Mouse (Mus musculus) testis, postnatal 14 days (tissue): ENCODE measurements around the gene Palld.

Experiments used
- DNase-seq: peaks from one replicate; pipeline ENCODE4 v3.0.0; 2021; ENCODE audit warnings: low spot score

Gene Palld

GRCm38 (mm10) chr8:61628938-61629630, 273.4 kb downstream of the Palld start:
- DNase-seq = no peak

DNA sequence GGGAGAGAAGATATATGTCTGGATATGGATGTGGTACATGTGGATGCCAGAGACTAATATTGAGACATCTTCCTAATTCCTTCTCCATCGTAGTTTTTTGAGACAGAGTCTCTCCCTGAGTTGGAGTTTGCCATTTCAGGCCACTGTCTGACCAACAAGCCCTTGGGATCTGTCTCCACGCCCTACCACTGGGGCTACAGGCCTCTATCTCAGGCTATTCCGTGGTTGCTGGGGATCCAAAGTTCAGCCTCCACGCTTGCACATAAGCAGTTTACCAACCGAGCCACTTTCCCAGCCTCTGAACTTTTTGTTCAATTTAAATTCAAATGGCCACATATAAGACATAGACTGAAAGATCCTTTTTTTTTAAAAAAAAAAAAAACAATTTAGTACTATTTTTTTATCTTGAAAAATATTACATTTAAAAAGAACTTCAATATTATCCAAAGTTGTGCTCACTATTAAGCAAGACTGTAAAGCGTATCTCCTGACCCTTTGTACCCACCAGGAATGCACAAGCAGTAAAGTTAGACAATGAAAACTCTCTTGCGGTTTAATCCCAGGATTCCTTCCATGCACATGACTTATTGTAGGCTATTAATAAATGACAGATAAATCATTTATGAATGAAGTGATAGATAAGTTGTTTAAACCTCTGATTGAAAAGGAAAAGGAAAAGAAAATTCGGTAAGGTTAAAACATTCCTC, 276.1 kb downstream of the Palld start:
- no peak for DNase-seq

DNA sequence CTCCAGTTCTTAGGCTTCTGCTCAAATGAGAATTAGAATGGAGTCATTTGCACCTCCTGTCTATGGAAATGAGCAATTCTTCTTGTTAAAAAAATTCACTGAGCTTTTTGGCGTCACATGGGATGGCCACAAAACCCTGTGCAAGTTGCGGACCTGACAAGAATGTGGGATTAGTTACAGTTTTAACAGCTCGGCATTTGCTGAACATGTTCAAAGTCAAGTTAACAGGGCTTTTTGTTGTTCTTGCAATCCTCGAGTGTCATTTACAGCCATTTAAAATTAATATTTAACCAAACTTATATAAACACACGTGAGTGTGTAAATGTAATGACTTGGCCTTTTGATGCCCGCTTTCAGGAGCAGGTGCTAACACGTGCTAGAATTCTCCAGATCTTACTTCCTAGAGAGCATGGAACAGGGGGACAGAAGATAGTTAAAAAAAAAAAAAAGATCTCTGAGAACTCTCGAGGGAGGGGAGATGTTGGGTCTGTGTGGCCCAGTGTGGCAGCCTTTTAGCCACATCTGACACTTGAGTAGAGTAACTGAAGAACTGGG, 276.8 kb downstream of the Palld start:
- no peak for DNase-seq

- DNase-seq = no peak
Observed at GRCm38 (mm10) chr8:61623485-61624417, 278.7 kb downstream of the Palld start.

- no peak for DNase-seq
Observed at GRCm38 (mm10) chr8:61621300-61621699, 281.2 kb downstream of the Palld start.

- no peak for DNase-seq
Observed at GRCm38 (mm10) chr8:61617651-61618050, 284.8 kb downstream of the Palld start.

DNA sequence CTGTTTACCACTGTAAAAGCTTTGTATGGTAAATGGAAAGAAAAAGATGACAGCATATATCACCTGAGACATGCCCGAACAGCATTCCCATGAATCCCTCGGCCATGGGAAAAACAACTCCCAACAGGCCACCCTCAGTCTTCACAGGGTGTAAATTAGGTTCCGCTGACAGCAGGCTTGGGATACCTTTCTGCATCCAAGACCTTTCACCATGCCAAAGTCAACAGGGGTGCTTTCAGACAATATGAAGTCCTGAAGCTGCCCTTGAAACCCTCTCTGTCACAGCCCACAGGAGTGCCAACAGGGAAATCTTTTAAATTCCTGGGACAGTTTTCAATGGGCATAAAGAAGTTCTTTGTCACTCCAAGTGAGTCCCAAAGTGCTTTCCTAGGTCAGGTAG, 285.4 kb downstream of the Palld start:
- DNase-seq = no peak

DNA sequence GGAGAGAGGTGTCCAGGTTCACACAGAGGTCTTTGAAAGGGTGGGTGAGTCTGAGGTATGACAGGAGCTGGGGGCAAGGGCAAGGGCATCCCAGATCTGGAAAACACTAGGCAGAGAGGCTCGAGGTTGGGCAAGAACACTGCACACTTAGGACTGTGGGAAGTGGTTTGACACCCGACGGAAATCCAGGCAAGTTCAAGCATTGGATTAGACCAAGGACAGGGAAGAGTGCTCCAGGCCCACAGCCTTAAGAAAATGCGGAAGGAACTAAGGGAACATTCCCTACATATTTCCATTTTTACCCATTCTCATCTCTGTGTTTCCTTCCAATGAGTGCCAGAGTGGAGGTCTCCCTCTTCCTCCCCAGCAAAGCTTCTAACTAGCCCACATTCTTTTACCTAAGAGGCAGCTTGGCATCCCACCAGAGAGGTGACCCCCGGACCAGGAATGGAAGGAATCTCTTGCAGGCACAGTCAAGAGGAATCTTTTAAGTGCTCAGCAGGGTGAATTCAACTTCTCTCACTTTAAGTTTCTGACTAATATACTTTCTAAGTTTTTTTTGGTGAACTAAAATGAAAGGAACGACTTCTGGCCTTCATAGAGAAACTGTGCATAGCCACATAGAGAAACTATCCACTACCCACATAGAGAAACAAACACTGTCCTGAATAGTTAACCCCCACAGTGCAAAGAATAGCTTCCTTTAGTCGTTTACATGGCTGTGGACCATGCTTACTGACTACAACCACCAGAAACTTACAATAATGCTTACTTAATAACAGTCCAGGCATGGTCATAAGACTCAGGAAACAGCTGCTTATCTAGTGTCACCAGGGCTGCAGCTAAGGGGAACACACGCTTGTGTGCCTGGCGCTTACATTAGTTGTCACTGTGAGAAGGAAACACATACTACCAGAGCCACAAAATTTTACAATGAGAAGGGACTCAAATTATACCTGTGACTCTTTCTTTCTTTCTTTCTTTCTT, 286.5 kb downstream of the Palld start:
- no peak for DNase-seq

- no peak for DNase-seq
Observed at GRCm38 (mm10) chr8:61611741-61612140, 290.7 kb downstream of the Palld start.

GRCm38 (mm10) chr8:61611077-61611476, 291.4 kb downstream of the Palld start:
- no peak for DNase-seq

DNA sequence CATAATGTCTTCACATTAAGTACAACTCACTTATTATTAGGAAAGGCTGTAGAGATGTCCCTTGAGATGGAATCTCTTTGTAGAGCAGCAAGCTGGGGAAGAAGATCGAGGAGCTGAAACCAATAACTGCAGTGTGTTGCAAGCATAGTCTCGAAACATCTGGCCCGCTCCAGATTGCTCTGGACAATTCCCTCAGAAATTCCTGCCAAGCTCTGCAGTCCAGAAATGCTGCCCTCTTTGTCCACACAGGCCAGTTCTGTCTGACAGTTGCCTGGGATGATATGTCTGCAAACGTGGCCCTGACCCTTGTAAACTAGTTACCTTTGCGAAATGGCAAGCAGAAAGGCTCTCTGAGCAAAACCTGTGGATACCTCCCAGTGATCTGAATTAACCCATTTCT, 291.9 kb downstream of the Palld start:
- DNase-seq = no peak

- DNase-seq = no peak
Observed at GRCm38 (mm10) chr8:61607463-61607813, 295.1 kb downstream of the Palld start.

DNA sequence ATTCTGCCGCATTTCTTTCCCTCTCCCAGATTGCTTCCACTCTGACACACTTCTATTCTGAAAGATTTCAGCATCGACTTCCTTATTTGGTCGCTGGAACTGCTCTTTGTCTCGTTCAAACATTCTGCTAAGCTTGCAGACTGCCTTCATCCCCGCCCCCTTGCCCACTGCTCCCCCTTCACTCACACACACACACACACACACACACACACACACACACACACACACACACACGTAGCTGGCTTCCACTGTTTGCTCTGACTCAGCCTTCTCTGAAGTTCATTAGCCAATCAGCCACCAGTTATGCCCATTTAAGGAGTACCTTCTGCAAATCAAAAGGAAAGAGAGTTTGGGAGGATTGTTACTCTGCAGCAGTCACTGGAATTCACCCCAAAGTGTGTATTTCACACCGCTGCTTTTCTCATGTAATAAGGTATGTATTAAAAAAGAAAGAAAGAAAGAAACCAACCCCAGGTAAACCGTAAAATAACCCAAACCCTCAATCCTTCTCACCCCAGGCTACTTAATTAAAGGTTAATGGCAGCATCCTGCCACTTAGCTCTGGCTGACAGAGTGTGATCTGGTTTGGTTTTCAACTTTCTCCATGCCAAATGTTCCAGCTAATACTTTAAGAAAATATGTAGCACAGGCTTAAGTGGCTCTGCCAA, 295.6 kb downstream of the Palld start:
- DNase-seq = peak; percentile 66

DNA sequence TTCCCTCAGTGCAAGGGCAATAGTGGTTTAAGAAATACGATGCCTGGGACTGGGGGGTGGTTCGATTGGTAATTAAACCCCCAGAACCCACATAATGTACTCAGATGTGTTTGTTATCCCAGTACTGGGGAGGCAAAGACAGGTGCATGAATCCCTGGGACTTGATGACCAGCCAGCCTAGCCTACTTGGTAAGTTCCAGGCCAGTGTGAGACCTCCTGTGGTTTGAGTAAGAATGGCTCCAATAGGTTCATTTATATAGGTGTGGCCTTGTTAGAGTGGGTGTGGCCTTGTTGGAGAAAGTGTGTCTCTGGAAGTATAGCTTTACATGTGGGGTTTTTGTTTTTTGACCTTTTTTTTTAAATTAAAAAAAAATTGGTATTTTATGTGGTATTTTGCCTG, 297.6 kb downstream of the Palld start:
- no peak for DNase-seq

DNA sequence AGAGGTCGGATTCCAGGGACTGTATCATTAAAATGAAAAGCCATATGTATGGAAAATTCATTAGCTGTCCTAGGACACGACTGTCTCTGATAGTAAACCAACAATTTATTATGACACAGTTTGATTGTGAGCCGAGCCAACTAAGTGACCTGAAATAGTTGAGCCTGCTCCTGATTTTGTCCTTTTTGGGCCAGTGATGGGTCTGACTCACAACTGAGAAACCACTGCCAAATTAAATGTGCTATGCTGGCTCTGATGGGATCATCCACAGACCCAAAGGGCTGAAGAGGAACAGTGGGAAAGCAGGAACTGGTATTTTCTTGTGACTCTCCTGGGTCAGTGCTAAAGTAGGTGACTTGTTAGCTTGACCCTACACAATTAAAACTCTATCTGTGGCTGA, 305.6 kb downstream of the Palld start:
- no peak for DNase-seq

DNA sequence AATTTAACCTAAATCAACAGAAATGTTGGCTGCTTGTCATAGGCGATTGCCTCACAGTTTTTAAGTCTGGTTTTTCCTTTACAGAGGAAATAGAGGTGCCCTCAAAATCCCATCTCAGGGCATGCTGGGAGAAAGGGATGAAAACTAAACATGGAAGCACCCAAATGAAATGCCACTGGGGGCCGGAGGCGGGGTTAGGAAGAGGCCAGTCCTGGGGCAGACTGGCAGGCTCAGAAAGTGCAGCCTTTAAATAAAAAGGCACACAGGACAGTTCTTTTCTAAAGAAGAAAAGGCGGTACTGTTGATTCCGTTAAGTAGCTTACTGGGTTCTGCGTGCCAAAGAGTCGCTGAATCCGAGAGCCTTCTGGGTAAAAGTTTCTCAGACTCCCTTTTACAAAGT, 311.0 kb downstream of the Palld start:
- DNase-seq = no peak

- DNase-seq = peak; percentile 84
Observed at GRCm38 (mm10) chr8:61590551-61591431, 311.7 kb downstream of the Palld start.

DNA sequence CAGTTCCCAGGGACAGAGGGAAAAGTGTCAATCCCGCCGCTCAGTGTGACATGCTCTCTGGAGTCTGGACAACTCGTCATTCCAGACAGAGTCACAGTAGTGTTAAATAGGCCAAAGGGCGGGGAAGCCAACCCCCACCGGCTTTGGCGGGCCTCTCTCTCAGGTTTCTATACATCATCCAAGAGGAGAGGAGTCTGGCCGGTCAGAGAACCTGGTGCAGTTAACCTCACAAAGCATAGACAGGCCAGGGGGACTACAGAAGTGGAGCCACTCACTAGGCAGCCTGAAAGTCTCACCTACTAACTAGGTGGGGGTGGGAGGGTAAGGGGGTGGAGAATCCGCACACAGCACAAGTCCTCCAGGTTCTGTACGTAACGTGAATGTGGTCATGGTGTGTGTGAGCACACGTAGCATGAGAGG, 312.5 kb downstream of the Palld start:
- DNase-seq = no peak

DNA sequence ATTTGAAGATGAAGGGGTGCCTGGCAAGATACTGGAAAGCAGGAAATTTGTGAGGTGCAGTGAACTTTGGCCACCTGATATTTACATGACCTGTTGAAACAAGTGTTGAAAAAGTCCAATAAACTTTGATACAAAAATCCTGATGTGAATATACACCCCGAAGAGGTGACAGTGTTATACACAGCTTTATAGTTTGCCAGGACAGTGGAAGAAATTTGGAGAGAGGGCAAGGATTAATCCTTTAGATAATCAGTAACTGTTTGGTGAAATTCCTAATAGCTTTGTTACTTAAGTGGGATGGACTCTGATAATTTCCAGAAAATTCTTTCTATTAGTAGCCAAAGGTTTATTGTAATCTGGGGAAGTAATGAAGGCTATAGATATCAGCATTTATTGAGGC, 314.2 kb downstream of the Palld start:
- no peak for DNase-seq

DNA sequence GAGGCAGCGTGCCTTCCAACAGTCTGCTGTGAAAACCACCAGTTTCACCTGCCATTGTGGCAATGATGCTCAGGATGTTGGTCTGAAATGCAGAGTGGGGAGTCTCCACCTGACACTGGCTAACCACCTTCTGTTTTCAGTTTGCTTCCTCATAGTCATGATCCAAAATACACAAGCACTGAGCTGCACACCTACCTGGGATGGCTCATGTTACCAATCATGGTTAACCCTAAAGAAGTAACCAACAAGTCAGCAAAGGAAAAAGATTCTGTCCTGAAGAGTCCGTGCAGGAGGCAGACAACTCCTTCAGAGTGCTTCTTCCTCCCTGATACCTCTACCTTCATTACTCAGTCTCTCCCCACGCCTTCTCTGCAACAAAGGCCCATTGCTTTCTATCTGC, 314.8 kb downstream of the Palld start:
- DNase-seq = no peak
